Mouse (Mus musculus): ENCODE data around the gene Trank1.

DNA sequence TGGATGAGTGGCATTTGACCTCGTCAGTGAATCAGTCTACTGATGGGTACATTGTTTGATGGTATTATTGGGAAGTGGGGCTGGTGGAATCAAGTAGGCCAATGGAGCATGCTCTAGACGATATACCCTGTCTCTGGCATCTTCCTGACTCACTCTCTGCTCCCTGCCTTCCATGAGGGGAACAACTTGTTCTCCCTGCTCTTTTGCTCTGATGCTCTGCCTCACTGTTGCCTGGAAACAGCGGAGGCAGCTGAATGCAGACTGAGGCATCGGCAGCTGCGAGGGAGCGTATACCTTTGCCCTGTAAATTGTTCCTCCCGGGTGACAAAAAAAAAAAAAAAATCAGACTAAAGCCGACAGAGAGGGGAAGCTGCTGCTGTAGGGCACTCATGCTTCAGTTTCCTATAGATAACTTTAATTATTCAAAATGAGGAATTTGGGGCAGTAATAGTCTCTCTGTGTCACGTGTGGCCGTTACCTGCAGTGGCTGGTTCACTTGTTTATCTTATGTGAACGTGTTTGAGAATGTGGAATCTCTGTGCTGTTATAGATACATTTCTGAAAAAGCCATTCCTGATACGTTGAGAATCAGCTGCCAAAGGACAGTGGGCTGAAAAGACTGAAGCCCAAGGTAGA is 9.2 kb upstream of the Trank1 start:
- TF ChIP-seq CTCF (IDR thresholded peaks at IDR 0.05; ENCODE audit: borderline replicate concordance, extremely low read depth, insufficient read depth, insufficient read length) (no peak), POLR2A (IDR thresholded peaks at IDR 0.05; ENCODE audit: borderline replicate concordance, extremely low read depth, insufficient read depth, insufficient read length, poor library complexity, severe bottlenecking) (no peak)
